Mouse (Mus musculus): ENCODE measurements around the gene Rnf2.

Rnf2 gene

GRCm38 (mm10) chr1:151500531-151501361 is at the start of gene Rnf2:
TSS of gene Rnf2 (minus strand) at chr1:151500955.
- DNase-seq (ENCODE audit: low read depth, low spot score): peak; percentile 90

- no peak for DNase-seq (ENCODE audit: low read depth, low spot score)
Measured at GRCm38 (mm10) chr1:151549794-151550193, 49.0 kb upstream of the Rnf2 start.

GRCm38 (mm10) chr1:151548896-151549610 is 48.3 kb upstream of the Rnf2 start:
- no peak for DNase-seq (ENCODE audit: low read depth, low spot score)

GRCm38 (mm10) chr1:151545571-151545970 is 44.8 kb upstream of the Rnf2 start:
- DNase-seq (ENCODE audit: low read depth, low spot score): no peak

- DNase-seq (ENCODE audit: low read depth, low spot score): no peak
Measured at GRCm38 (mm10) chr1:151544581-151544980, 43.8 kb upstream of the Rnf2 start.

- DNase-seq (ENCODE audit: low read depth, low spot score): no peak
Measured at GRCm38 (mm10) chr1:151543796-151544477, 43.2 kb upstream of the Rnf2 start.

GRCm38 (mm10) chr1:151526701-151527100 is 25.9 kb upstream of the Rnf2 start:
- no peak for DNase-seq (ENCODE audit: low read depth, low spot score)

- no peak for DNase-seq (ENCODE audit: low read depth, low spot score)
Measured at GRCm38 (mm10) chr1:151517571-151518250, 17.0 kb upstream of the Rnf2 start.

- DNase-seq (ENCODE audit: low read depth, low spot score): no peak
Measured at GRCm38 (mm10) chr1:151516871-151517270, 16.1 kb upstream of the Rnf2 start.

GRCm38 (mm10) chr1:151515733-151516132 is 15.0 kb upstream of the Rnf2 start:
- DNase-seq (ENCODE audit: low read depth, low spot score): no peak

GRCm38 (mm10) chr1:151514119-151514518 is 13.4 kb upstream of the Rnf2 start:
- no peak for DNase-seq (ENCODE audit: low read depth, low spot score)

GRCm38 (mm10) chr1:151510811-151511210 is 10.1 kb upstream of the Rnf2 start:
- no peak for DNase-seq (ENCODE audit: low read depth, low spot score)

GRCm38 (mm10) chr1:151499815-151500501 is 797 bp downstream of the Rnf2 start:
- peak; percentile 32 for DNase-seq (ENCODE audit: low read depth, low spot score)

GRCm38 (mm10) chr1:151498381-151498780 is 2.4 kb downstream of the Rnf2 start:
- DNase-seq (ENCODE audit: low read depth, low spot score): no peak

- no peak for DNase-seq (ENCODE audit: low read depth, low spot score)
Measured at GRCm38 (mm10) chr1:151497942-151498341, 2.8 kb downstream of the Rnf2 start.

GRCm38 (mm10) chr1:151497028-151497427 is 3.7 kb downstream of the Rnf2 start:
- peak; percentile 17 for DNase-seq (ENCODE audit: low read depth, low spot score)

- no peak for DNase-seq (ENCODE audit: low read depth, low spot score)
Measured at GRCm38 (mm10) chr1:151495635-151496285, 5.0 kb downstream of the Rnf2 start.

- no peak for DNase-seq (ENCODE audit: low read depth, low spot score)
Measured at GRCm38 (mm10) chr1:151494711-151495110, 6.0 kb downstream of the Rnf2 start.

- DNase-seq (ENCODE audit: low read depth, low spot score): no peak
Measured at GRCm38 (mm10) chr1:151493826-151494225, 6.9 kb downstream of the Rnf2 start.

GRCm38 (mm10) chr1:151492419-151492818 is 8.3 kb downstream of the Rnf2 start:
- no peak for DNase-seq (ENCODE audit: low read depth, low spot score)

GRCm38 (mm10) chr1:151489806-151490205 is 10.9 kb downstream of the Rnf2 start:
- DNase-seq (ENCODE audit: low read depth, low spot score): no peak

Measured in embryo, embryonic 11.5 days (tissue).